Mouse (Mus musculus): ENCODE results near the gene 4930426L09Rik. TPM values are rescaled to one million over a fixed set of nuclear protein-coding genes. Genes with fewer than 3 reads are reported as not detected.

Gene 4930426L09Rik
- polyA plus RNA-seq, 1 experiment from 2014 or later: 0.48 TPM

GRCm38 (mm10) chr2:18977201-18977805 is 20.8 kb upstream of the 4930426L09Rik start:
- Histone ChIP-seq H3K36me3 (ENCODE audit: control insufficient read depth, insufficient read depth, low read length) (no peaks in the 10 kb centered on the region), H3K27me3 (replicated peaks; ENCODE audit: control insufficient read depth, insufficient read depth, low read length) (no peaks in the 10 kb centered on the region), H3K27ac (ENCODE audit: low read depth, low read length) (no peak overlapping the region), H3K9me3 (ENCODE audit: control insufficient read depth, low read length) (peaks cover 3% of the 10 kb centered on the region; the same call in 1 of the 2 replicates), H3K9ac (ENCODE audit: low read depth, low read length) (no peak overlapping the region), H3K4me3 (ENCODE audit: low read depth, low read length) (no peak overlapping the region), H3K4me2 (no peak overlapping the region), H3K4me1 (replicated peaks; ENCODE audit: control insufficient read depth, insufficient read depth, low read length) (peaks cover 26% of the 10 kb centered on the region)
- DNase-seq (ENCODE audit: low spot score) (no peak), ATAC-seq (replicated peaks; ENCODE audit: low FRiP score) (no peak)
- WGBS: 71% methylated on average over 10 of the region's 10 CpGs

DNA sequence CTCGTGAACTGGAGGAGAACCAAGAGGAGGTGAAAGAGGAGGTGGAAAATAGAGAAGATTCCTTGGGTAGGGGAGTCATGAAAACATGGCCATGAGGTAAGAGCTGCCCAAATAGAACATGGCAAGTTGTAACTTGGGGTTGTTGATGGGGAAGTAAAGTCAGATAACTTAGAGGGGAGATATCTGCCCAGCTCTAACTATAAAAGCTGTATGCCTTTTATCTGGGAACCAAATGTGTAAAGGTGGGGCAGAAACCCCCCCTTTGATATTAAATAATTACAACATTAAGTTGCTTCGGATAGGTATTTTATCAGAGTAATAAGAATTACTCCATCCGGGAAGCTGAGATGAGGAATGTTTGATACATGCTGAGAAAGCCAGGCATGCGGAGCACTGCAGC is 19.1 kb upstream of the 4930426L09Rik start:
- DNase-seq (ENCODE audit: low spot score) (no peak), ATAC-seq (replicated peaks; ENCODE audit: low FRiP score) (no peak)
- no peaks in the 10 kb centered on the region for H3K9me3 ChIP-seq (ENCODE audit: control insufficient read depth, low read length)
- no peak overlapping the region for H3K9ac ChIP-seq (ENCODE audit: low read depth, low read length)
- peaks cover 28% of the 10 kb centered on the region for H3K4me1 ChIP-seq (replicated peaks; ENCODE audit: control insufficient read depth, insufficient read depth, low read length)
- H3K27ac ChIP-seq (ENCODE audit: low read depth, low read length): no peak overlapping the region
- H3K36me3 ChIP-seq (ENCODE audit: control insufficient read depth, insufficient read depth, low read length): no peaks in the 10 kb centered on the region
- 87% methylated on average over 4 of the region's 4 CpGs for WGBS
- no peak overlapping the region for H3K4me2 ChIP-seq
- H3K27me3 ChIP-seq (replicated peaks; ENCODE audit: control insufficient read depth, insufficient read depth, low read length): no peaks in the 10 kb centered on the region
- H3K4me3 ChIP-seq (ENCODE audit: low read depth, low read length): no peak overlapping the region

- H3K9me3 ChIP-seq (ENCODE audit: control insufficient read depth, low read length): no peaks in the 10 kb centered on the region
- peaks cover 28% of the 10 kb centered on the region for H3K4me1 ChIP-seq (replicated peaks; ENCODE audit: control insufficient read depth, insufficient read depth, low read length)
- DNase-seq (ENCODE audit: low spot score): no peak
- no peaks in the 10 kb centered on the region for H3K27me3 ChIP-seq (replicated peaks; ENCODE audit: control insufficient read depth, insufficient read depth, low read length)
- no peak for ATAC-seq (replicated peaks; ENCODE audit: low FRiP score)
- H3K27ac ChIP-seq (ENCODE audit: low read depth, low read length): no peak overlapping the region
- no peak overlapping the region for H3K9ac ChIP-seq (ENCODE audit: low read depth, low read length)
- H3K4me3 ChIP-seq (ENCODE audit: low read depth, low read length): no peak overlapping the region
- no peak overlapping the region for H3K4me2 ChIP-seq
- peaks cover 3% of the 10 kb centered on the region; the same call in 1 of the 2 replicates for H3K36me3 ChIP-seq (ENCODE audit: control insufficient read depth, insufficient read depth, low read length)
- 85% methylated on average over 7 of the region's 7 CpGs for WGBS
Observed at GRCm38 (mm10) chr2:18979675-18980074, 18.5 kb upstream of the 4930426L09Rik start.

DNA sequence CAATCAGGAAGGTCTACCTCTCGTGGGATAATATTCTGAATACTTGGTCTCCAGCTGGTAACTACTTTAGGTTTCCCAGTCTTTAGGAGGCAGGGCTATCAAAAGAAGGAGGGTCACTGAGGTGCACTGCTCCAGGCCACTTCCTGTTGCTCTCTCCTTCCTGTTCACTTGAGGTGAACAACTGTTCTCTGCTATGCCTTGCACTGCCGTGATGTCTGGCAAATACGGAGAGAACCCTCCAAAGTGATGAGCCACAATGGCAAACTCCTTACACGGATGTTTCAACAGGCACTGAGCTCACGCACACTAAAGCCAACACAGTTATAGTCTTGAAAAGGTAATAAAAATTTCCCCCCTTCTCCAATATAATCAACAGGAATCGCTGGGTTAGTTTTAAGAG is 15.6 kb upstream of the 4930426L09Rik start:
- H3K4me2 ChIP-seq: no peak overlapping the region
- H3K27ac ChIP-seq (ENCODE audit: low read depth, low read length): no peak overlapping the region
- H3K36me3 ChIP-seq (ENCODE audit: control insufficient read depth, insufficient read depth, low read length): peaks cover 3% of the 10 kb centered on the region; the same call in 1 of the 2 replicates
- H3K4me3 ChIP-seq (ENCODE audit: low read depth, low read length): no peak overlapping the region
- ATAC-seq (replicated peaks; ENCODE audit: low FRiP score): no peak
- H3K9me3 ChIP-seq (ENCODE audit: control insufficient read depth, low read length): no peaks in the 10 kb centered on the region
- no peak overlapping the region for H3K9ac ChIP-seq (ENCODE audit: low read depth, low read length)
- H3K27me3 ChIP-seq (replicated peaks; ENCODE audit: control insufficient read depth, insufficient read depth, low read length): no peaks in the 10 kb centered on the region
- H3K4me1 ChIP-seq (replicated peaks; ENCODE audit: control insufficient read depth, insufficient read depth, low read length): peaks cover 8% of the 10 kb centered on the region
- 67% methylated on average over 6 of the region's 6 CpGs for WGBS
- no peak for DNase-seq (ENCODE audit: low spot score)

GRCm38 (mm10) chr2:18983546-18983945 is 14.6 kb upstream of the 4930426L09Rik start:
- DNase-seq (ENCODE audit: low spot score): no peak
- peaks cover 8% of the 10 kb centered on the region for H3K4me1 ChIP-seq (replicated peaks; ENCODE audit: control insufficient read depth, insufficient read depth, low read length)
- no peak overlapping the region for H3K9ac ChIP-seq (ENCODE audit: low read depth, low read length)
- no peaks in the 10 kb centered on the region for H3K9me3 ChIP-seq (ENCODE audit: control insufficient read depth, low read length)
- H3K4me2 ChIP-seq: no peak overlapping the region
- no peaks in the 10 kb centered on the region for H3K27me3 ChIP-seq (replicated peaks; ENCODE audit: control insufficient read depth, insufficient read depth, low read length)
- no peak for ATAC-seq (replicated peaks; ENCODE audit: low FRiP score)
- no peak overlapping the region for H3K27ac ChIP-seq (ENCODE audit: low read depth, low read length)
- no peak overlapping the region for H3K4me3 ChIP-seq (ENCODE audit: low read depth, low read length)
- peaks cover 3% of the 10 kb centered on the region; the same call in 1 of the 2 replicates for H3K36me3 ChIP-seq (ENCODE audit: control insufficient read depth, insufficient read depth, low read length)

- ATAC-seq (replicated peaks; ENCODE audit: low FRiP score) (no peak), DNase-seq (ENCODE audit: low spot score) (no peak)
- H3K27ac ChIP-seq (ENCODE audit: low read depth, low read length): no peak overlapping the region
- WGBS: 85% methylated on average over 15 of the region's 15 CpGs
- H3K4me2 ChIP-seq: no peak overlapping the region
- no peaks in the 10 kb centered on the region for H3K9me3 ChIP-seq (ENCODE audit: control insufficient read depth, low read length)
- H3K9ac ChIP-seq (ENCODE audit: low read depth, low read length): no peak overlapping the region
- no peak overlapping the region for H3K4me3 ChIP-seq (ENCODE audit: low read depth, low read length)
- peaks cover 3% of the 10 kb centered on the region; the same call in 1 of the 2 replicates for H3K36me3 ChIP-seq (ENCODE audit: control insufficient read depth, insufficient read depth, low read length)
- peaks cover 6% of the 10 kb centered on the region; the same call in 1 of the 2 replicates for H3K4me1 ChIP-seq (replicated peaks; ENCODE audit: control insufficient read depth, insufficient read depth, low read length)
- H3K27me3 ChIP-seq (replicated peaks; ENCODE audit: control insufficient read depth, insufficient read depth, low read length): no peaks in the 10 kb centered on the region
Observed at GRCm38 (mm10) chr2:18984095-18984847, 13.9 kb upstream of the 4930426L09Rik start.

- Histone ChIP-seq H3K27ac (ENCODE audit: low read depth, low read length) (no peak overlapping the region), H3K27me3 (replicated peaks; ENCODE audit: control insufficient read depth, insufficient read depth, low read length) (no peaks in the 10 kb centered on the region), H3K4me1 (replicated peaks; ENCODE audit: control insufficient read depth, insufficient read depth, low read length) (peaks cover 2% of the 10 kb centered on the region; the same call in 1 of the 2 replicates), H3K9me3 (ENCODE audit: control insufficient read depth, low read length) (no peaks in the 10 kb centered on the region), H3K36me3 (ENCODE audit: control insufficient read depth, insufficient read depth, low read length) (peaks cover 3% of the 10 kb centered on the region; the same call in 1 of the 2 replicates), H3K4me3 (ENCODE audit: low read depth, low read length) (no peak overlapping the region), H3K4me2 (no peak overlapping the region), H3K9ac (ENCODE audit: low read depth, low read length) (no peak overlapping the region)
- ATAC-seq (replicated peaks; ENCODE audit: low FRiP score) (no peak), DNase-seq (ENCODE audit: low spot score) (no peak)
- WGBS: 64% methylated on average over 3 of the region's 3 CpGs
Observed at GRCm38 (mm10) chr2:18985506-18985905, 12.6 kb upstream of the 4930426L09Rik start.

DNA sequence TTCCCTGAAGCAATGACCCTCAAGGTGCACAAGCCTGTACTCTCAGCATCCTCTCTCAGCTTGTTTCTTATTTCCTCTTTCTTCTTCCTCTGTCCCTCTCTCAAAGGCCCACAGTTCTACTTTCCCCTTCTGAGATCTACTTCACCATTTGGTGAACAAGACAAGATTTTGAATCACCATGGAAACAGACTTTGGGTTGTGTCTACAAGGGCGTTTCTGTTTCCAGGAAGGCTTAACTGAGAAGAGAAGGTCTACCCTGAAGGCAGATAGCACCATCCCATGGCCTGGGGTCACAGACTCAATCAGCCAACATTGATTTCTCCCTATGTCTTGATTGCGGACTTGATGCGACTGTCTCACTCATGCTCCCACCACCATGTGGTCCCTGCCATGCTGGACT is 9.3 kb upstream of the 4930426L09Rik start:
- H3K9ac ChIP-seq (ENCODE audit: low read depth, low read length): no peak overlapping the region
- peaks cover 3% of the 10 kb centered on the region; the same call in 1 of the 2 replicates for H3K36me3 ChIP-seq (ENCODE audit: control insufficient read depth, insufficient read depth, low read length)
- H3K4me1 ChIP-seq (replicated peaks; ENCODE audit: control insufficient read depth, insufficient read depth, low read length): peaks cover 15% of the 10 kb centered on the region
- DNase-seq (ENCODE audit: low spot score) (no peak), ATAC-seq (replicated peaks; ENCODE audit: low FRiP score) (no peak)
- peaks cover 3% of the 10 kb centered on the region; the same call in 1 of the 2 replicates for H3K9me3 ChIP-seq (ENCODE audit: control insufficient read depth, low read length)
- no peak overlapping the region for H3K4me3 ChIP-seq (ENCODE audit: low read depth, low read length)
- no peak overlapping the region for H3K4me2 ChIP-seq
- 76% methylated on average over 3 of the region's 3 CpGs for WGBS
- H3K27me3 ChIP-seq (replicated peaks; ENCODE audit: control insufficient read depth, insufficient read depth, low read length): no peaks in the 10 kb centered on the region
- no peak overlapping the region for H3K27ac ChIP-seq (ENCODE audit: low read depth, low read length)
